Mouse (Mus musculus): ENCODE data around the gene Pifo.

Gene Pifo

GRCm38 (mm10) chr3:105957235-105957634, 57.2 kb downstream of the Pifo start:
- DNase-seq (ENCODE audit: low spot score in 2 of 2): no peak

GRCm38 (mm10) chr3:105951348-105951747, 63.1 kb downstream of the Pifo start:
- DNase-seq (ENCODE audit: low spot score in 2 of 2): no peak

Measured in spleen, postnatal 10 days (tissue).